Mouse (Mus musculus) right cerebral cortex, postnatal 25 days (tissue): ENCODE data around the gene Pid1.
"Not testable (repeated sequence)": the region's sequence is repeated elsewhere in the genome, so short reads cannot be mapped to it uniquely, and the experiment has no call there.

ENCODE experiments used
- DNase-seq: peaks from one replicate; pipeline ENCODE4 v3.0.0; 2022

Pid1 gene

GRCm38 (mm10) chr1:84254361-84254760 lies 109.6 kb downstream of the Pid1 start:
- DNase-seq = no peak

DNA sequence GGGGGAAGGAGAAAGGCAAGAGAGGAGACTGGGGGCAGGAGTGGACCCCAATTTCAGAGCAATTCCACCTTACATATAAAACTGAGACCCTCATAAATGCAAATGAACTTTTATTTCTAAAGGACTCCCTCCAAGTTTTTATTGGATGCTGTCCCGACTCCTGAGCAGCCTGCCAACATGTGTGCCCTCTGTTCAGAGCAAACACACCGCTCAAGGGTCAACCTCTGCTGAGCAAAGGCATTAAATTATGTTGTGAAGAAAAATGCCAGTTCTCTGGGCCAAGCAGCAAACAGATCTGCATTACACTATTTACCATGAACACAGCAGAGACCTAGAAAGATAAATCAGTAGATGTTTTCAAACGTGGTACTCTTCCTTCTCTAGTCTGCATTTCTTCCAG lies 110.1 kb downstream of the Pid1 start:
- DNase-seq = no peak

GRCm38 (mm10) chr1:84251205-84251604 lies 112.8 kb downstream of the Pid1 start:
- no peak for DNase-seq

DNA sequence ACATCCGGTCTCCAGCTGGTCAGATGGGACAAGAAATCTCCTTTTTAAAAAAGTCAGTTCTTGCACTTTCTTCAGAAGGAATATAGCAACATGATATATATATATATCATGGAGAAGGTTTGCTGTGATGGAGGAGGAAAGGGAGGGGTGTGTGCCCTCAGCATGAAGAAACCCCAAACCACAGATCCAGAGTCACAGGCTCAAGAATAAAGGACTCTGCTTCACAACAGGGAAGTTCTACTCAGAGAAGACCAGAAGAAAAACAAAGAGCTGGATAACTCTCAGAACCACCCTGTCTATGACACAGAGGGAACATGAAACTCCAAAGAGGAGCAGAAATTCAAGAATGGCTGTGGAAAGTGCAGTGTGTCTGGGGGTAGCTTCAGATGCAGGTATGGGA lies 113.2 kb downstream of the Pid1 start:
- DNase-seq = no peak

- no peak for DNase-seq
These were observed 114.1 kb downstream of the Pid1 start for GRCm38 (mm10) chr1:84249772-84250338.

DNA sequence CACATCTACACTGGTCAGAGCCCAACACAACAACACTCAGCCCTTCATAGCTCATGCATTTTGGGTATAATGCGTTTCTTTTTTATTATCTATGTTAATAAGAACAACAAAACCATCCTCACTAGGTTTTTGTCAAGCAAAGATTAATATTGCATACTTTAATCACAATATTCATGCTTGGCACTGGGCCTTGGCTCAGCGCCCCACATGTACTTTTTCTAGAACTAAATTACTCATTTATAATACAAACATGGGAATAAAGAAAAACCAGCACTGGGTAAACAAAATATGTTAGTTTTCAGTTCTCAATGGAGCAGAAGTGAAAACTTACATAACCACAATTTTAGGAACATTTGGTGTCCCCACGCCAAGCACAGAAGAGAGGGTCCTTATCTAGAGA lies 116.9 kb downstream of the Pid1 start:
- no peak for DNase-seq

DNA sequence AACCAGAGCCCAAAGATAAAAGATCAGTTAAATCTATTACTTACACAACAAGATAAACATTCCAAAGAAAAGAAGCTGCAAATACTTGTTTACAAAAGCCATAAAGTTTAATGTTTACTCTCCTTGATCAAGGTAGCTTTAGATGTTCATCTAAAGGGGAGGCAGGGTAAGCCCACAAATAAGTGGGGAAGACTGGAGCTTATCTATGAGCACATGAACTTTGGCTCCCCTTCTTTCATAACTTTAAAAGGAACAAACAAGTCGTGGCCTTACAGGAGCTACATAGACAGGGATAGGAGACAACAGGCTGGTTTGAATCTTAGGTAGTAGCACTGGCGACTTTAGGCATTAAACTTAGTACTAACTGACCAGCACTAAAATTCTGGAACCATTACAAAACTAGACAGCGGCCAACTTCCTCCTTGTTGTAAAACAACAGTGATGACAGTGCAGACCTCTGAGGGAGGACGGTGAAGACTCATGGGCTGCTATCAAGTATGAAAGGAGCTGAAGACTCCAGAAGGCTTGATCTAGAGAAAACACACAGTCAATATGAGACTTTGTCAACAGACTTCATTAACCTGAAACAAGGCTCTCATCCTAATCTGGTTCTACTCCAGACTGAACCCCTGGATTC lies 122.7 kb downstream of the Pid1 start:
- no peak for DNase-seq

DNA sequence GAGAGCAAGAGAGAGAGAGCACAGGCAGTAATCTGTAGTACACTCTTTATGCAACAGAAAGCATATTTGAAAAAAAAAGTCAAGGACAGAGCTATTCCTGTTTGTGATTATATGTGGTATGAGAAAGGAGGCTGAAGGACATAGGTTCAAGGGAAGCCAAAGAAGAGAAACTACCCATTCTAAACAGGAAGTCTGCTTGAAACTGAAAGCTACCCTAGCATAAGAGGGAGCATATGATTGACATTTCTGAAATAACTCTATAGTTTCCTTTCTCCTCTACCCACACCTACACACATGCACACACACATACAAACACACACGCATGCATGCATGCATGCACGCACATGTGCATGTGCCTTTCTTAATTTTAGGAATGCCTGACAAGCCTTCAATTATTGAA lies 123.8 kb downstream of the Pid1 start:
- no peak for DNase-seq

DNA sequence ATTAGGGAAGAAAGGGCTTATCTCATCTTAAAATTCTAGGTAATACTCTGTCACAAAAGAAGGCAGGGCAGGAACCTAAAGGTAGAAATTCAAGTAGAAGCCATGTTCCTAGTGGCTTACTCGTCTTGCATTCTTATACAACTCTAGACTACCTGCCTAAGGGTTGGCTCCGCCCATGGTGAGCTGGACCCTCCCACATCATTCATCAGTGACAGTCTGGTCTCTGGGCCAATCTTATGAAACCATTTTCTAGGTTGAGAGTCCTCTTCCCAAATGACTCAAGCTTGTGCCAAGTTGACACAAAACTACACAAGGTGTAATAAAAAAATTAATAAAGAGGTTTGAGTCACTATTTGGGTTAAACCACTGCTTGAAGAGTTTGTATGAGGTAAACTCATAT lies 133.5 kb downstream of the Pid1 start:
- no peak for DNase-seq

GRCm38 (mm10) chr1:84225626-84226025 lies 138.4 kb downstream of the Pid1 start:
- DNase-seq = no peak

DNA sequence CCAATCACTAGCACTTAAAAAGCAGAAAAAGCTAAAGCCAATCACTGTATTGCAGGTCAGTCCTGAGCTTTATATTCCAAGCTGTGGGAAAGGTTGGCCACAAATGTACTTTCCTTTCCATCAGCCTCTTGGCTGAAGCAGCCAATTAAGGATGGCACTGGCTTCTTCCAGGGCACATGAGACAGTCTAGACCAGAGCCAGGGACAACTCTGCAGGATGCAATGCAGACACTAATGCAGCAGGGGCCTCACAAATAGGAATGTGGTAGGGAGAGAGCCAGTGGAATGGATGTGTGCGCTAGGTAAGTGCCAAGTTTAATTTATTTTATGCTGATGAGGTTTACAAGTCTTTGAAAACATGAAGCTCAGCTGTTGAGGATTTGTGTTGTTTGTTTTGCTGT lies 141.9 kb downstream of the Pid1 start:
- DNase-seq = no peak

GRCm38 (mm10) chr1:84218605-84219004 lies 145.4 kb downstream of the Pid1 start:
- peak; percentile 13 for DNase-seq

DNA sequence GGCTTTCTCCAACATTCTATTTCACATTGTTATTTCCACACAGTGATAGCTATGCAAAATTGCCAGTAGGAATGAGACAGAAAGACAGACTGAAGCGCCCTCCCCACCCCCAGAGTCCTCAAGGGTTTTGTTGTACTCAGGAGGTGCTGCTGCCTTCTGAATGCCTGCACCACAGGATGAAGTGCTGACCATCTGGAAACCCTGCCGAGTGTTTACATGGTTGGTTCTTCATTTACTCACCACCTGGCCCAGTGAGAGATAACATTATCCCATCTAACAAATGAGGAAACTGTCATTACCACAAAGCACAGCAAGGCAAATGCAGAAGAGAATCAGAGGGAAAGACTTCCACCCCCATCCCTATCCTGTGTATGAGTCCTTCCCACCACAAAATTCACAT lies 146.2 kb downstream of the Pid1 start:
- no peak for DNase-seq

- DNase-seq = no peak
These were observed 152.5 kb downstream of the Pid1 start for GRCm38 (mm10) chr1:84211507-84211906.

DNA sequence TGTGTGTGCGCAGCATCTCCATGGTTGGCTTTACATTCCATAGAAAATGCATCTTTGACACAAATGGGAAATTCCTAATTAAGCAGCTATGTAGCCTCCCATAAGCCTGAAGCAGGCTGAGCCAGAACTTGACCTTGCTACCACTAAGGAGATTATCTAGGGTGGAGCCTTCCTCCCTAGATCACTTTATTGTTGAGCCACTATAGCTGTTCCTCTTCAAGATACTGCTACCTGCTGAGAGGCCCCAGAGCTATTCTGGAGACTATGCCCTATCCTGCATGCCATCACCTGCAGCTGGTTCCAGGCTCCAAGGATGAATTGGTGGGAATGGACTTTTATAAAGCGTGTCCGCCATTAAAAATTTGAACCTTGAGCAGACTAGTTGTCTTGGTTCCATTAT lies 158.2 kb downstream of the Pid1 start:
- DNase-seq = not testable (repeated sequence)

GRCm38 (mm10) chr1:84203494-84203893 lies 160.5 kb downstream of the Pid1 start:
- no peak for DNase-seq

GRCm38 (mm10) chr1:84199890-84200289 lies 164.1 kb downstream of the Pid1 start:
- DNase-seq = no peak

GRCm38 (mm10) chr1:84198887-84199286 lies 165.1 kb downstream of the Pid1 start:
- DNase-seq = no peak

DNA sequence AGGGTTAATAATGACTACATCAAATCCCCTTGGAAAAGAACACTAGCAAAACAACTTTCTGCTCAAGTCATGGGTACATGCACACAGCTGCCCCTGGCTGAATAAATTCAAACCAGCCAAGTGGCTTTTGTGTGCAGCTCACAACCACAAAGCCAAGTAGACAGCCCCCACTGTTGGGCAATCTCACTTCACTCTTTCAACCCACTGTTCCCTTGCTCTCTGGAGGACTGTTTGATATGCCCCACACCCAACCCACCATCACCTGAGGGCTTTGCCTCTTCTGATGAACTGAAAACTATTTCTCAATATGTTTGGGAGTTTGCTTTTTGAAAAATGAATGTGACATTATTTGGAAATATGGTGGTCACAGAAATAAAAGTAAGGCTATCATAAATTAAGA lies 171.8 kb downstream of the Pid1 start:
- DNase-seq = no peak

DNA sequence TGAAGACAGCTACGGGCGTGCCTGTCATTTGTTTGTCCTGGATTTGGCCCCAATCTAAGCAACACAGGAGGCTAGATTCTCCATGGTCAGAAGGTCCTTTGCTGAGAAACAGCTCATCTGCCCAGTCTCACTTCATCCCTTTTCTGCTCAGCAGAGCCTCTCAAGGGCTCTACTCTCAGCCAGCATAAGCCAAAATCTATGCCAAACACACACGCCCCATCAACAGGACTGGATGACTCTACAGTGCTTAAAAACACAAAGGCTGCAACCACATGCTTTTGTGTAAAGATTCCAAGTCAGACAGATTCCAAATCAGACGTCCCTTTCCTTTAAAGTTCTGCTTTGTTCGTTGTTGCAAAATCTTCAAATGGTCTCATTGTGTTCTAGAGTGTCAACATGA lies 174.5 kb downstream of the Pid1 start:
- no peak for DNase-seq

- no peak for DNase-seq
These were observed 177.1 kb downstream of the Pid1 start for GRCm38 (mm10) chr1:84186756-84187437.

- DNase-seq = no peak
These were observed 186.3 kb downstream of the Pid1 start for GRCm38 (mm10) chr1:84177696-84178095.

DNA sequence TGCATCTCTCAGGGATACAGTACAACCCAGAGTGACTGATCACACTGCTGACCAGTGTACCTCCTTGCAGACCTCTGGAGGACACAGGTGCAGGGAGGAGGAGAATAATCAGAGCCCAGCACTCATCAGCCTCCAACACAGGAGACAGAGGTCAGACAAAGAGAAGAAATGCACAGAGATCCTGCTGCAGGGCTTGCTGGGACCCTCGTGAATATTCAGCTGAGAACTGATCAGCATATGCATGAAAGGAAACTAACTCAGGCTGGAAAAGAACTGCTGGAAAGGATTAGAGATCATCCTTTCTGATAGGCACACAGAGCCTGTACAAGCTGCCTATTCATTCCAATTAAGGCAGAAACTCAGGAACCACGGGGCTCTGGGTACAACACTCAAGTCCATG lies 186.9 kb downstream of the Pid1 start:
- DNase-seq = no peak

DNA sequence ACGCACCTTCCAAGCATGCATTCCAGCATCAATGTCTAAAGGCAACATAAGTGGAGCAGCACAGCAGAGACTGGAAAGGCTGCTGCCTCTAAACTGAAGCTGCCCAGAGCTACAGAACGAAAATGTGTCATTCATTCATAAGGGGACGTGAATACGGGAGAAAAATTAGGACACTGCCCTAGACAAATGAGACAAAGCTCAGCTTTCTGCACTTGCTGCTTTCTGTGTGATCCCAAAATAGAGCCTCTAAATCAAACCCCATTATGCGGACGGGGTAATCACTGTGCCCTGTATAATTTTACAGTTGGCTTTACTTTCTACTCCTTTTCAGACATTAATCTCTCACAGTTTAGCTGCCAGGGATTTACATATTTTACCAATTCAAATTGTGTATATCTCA lies 191.0 kb downstream of the Pid1 start:
- no peak for DNase-seq

GRCm38 (mm10) chr1:84157790-84158189 lies 206.2 kb downstream of the Pid1 start:
- no peak for DNase-seq
